Mouse (Mus musculus) Patski (cell line): ENCODE data around the gene Ccdc169. TPM values are rescaled to one million over a fixed set of nuclear protein-coding genes. Genes with fewer than 3 reads are reported as not detected.

Experiments used
- ATAC-seq: fragments of 100-300 bp; one replicate; pipeline ENCODE4 v1.8.0; 2021
- CTCF ChIA-PET: fragments of 350-600 bp; sonication (Branson Sonifier 250); formaldehyde crosslinking; loops from one replicate; lab custom pipeline; 2022; ENCODE audit warnings: inconsistent platforms; lab: Charles Lee
- POLR2A ChIA-PET: fragments of 350-600 bp; sonication (Branson Sonifier 250); formaldehyde crosslinking; loops from one replicate; lab custom pipeline; 2022; ENCODE audit warnings: antibody characterized with exemption, inconsistent platforms; lab: Charles Lee
- DNase-seq: peaks from one replicate; pipeline ENCODE4 v3.0.0-alpha.2; 2011; ENCODE audit warnings: low read depth, low spot score
- H3K27me3 ChIP-seq: fragments of 371-371 bp; one replicate; pipeline ENCODE4 v1.5.1; 2021
- CTCF ChIP-seq: fragments of 100-300 bp; IDR thresholded peaks from one replicate; pipeline ENCODE4 v1.5.1; 2021
- in situ Hi-C: fragments of 300-500 bp; cut with MboI; formaldehyde crosslinking; loops from 3 replicates; pipeline ENCODE4 v1.11.1; 2018; ENCODE audit warnings: low pct_unique_long_range_greater_than_20kb, mixed read lengths
- polyA plus RNA-seq: library from polyadenylated mRNA; unstranded; gene quantifications from one replicate; pipeline ENCODE4 v1.2.3, GENCODE M21; 2021

Ccdc169 gene
- polyA plus RNA-seq = 0.10 TPM

DNA sequence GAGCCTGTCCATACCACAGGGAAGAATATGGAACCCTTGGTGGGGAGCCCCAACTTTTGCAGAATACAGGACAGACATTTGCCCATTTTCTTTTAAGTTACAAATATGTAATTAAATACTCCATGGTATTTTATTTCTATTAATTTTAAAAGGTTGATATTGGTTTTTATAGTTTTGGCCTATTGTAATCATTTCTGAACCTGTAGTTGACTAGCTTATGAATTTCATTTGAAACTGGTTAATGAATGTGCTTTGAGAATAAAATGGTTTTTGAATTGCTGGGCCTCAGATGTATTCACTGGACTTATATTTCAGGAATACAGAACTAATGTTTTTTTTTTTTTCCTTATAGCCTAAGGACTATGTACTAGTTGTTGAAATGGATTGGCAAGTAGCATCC, at the start of gene Ccdc169:
TSS of gene Ccdc169 (plus strand) at position 301 of the 400 bp plus-strand sequence.
- ChIA-PET CTCF (interaction anchor here (1.6 to 12.8 kb wide), 2 partner anchors 9 to 218 kb away, joined by 5 to 143 read pairs; no protein-coding TSS in a partner anchor), POLR2A (no interaction called here)
- ATAC-seq (no peak), DNase-seq (no peak)
- in situ Hi-C loops = no loop called here
- no peak for TF ChIP-seq CTCF
- H3K27me3 ChIP-seq = no peaks in the 10 kb centered on the region

GRCm38 (mm10) chr3:55087360-55087759, 49.8 kb upstream of the Ccdc169 start:
- in situ Hi-C loops = no loop called here
- peak; percentile 54 for ATAC-seq
- H3K27me3 ChIP-seq = no peaks in the 10 kb centered on the region
- peak; percentile 50 for TF ChIP-seq CTCF
- CTCF ChIA-PET = interaction anchor here (0.6 to 3.0 kb wide), 6 partner anchors 10 to 64 kb away, joined by 3 to 16 read pairs (median 4); no protein-coding TSS in a partner anchor
- no peak for DNase-seq
- POLR2A ChIA-PET = interaction anchor here (0.6 to 1.1 kb wide), 2 partner anchors 13 to 25 kb away, joined by 3 to 6 read pairs; no protein-coding TSS in a partner anchor

- DNase-seq = no peak
- ChIA-PET POLR2A (interaction anchor here (1.1 kb wide), 1 partner anchor 24 kb away, joined by 3 read pairs; no protein-coding TSS in a partner anchor), CTCF (interaction anchor here (1.0 to 2.9 kb wide), 10 partner anchors 8 to 266 kb away, joined by 3 to 19 read pairs (median 5); partner anchors contain the start of gene Spg20)
- no peaks in the 10 kb centered on the region for H3K27me3 ChIP-seq
- no peak for TF ChIP-seq CTCF
- ATAC-seq = no peak
- in situ Hi-C loops = no loop called here
These were observed 48.8 kb upstream of the Ccdc169 start for GRCm38 (mm10) chr3:55088359-55088758.

- TF ChIP-seq CTCF = no peak
- ATAC-seq (no peak), DNase-seq (no peak)
- ChIA-PET POLR2A (interaction anchor here (1.1 kb wide), 1 partner anchor 24 kb away, joined by 3 read pairs; no protein-coding TSS in a partner anchor), CTCF (interaction anchor here (0.8 to 2.9 kb wide), 12 partner anchors 8 to 266 kb away, joined by 3 to 19 read pairs (median 5); partner anchors contain the start of gene Spg20)
- in situ Hi-C loops = no loop called here
- H3K27me3 ChIP-seq = no peaks in the 10 kb centered on the region
These were observed 48.3 kb upstream of the Ccdc169 start for GRCm38 (mm10) chr3:55088843-55089242.

DNA sequence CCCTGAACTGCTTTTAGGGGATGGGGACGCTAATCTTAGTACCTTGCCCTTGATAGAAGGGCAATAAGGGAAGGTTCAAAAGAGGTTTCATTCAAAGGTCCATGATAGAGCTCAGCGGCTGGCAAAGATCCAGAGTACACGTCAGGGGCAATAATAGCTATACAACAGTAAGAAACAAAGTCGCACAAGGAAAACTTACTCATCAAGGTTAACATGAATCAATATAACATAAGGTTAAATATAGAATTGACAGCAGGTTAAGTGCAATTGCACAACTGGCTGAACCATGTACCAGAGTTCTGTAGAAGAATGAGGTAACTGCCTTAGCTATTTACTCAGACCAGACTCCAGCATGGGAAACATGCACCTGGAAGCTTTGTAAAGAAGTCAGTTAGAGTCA, 47.8 kb upstream of the Ccdc169 start:
- TF ChIP-seq CTCF = no peak
- DNase-seq (no peak), ATAC-seq (no peak)
- ChIA-PET POLR2A (no interaction called here), CTCF (interaction anchor here (0.8 to 2.9 kb wide), 10 partner anchors 9 to 265 kb away, joined by 3 to 19 read pairs (median 5); partner anchors contain the start of gene Spg20)
- in situ Hi-C loops = no loop called here
- H3K27me3 ChIP-seq = no peaks in the 10 kb centered on the region

DNA sequence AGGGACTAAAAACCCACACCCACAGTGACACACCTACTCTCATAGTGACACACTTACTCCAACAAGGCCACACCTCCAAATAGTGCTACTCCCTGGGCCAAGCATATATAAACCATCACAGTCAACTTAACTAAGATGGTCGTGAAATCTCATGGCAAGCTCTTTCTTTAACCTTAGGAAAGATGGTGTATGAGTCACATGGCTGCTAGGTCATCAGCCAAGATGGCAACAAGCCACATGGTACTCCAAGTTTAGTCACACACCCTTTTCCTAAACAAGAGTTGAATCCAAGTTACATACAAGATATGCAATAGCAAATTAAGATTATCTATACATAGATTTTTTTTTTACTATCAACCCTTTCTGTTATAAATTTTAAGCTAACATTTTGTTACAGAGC, 44.0 kb upstream of the Ccdc169 start:
- POLR2A ChIA-PET = interaction anchor here (1.0 kb wide), 1 partner anchor 121 kb away, joined by 3 read pairs; no protein-coding TSS in a partner anchor
- CTCF ChIA-PET = interaction anchor here (0.9 to 2.9 kb wide), 5 partner anchors 13 to 42 kb away, joined by 3 to 16 read pairs (median 3); partner anchors contain the start of gene Spg20
- no peaks in the 10 kb centered on the region for H3K27me3 ChIP-seq
- in situ Hi-C loops = no loop called here
- ATAC-seq = no peak
- no peak for TF ChIP-seq CTCF
- DNase-seq = no peak

GRCm38 (mm10) chr3:55095968-55096654, 41.0 kb upstream of the Ccdc169 start:
- TF ChIP-seq CTCF = peak; percentile 54
- ChIA-PET CTCF (interaction anchor here (0.8 to 3.4 kb wide), 12 partner anchors 8 to 258 kb away, joined by 3 to 28 read pairs (median 6); partner anchors contain the start of gene Spg20), POLR2A (interaction anchor here (0.9 to 2.6 kb wide), 3 partner anchors 11 to 17 kb away, joined by 3 to 10 read pairs (median 3); partner anchors contain the start of gene Spg20)
- DNase-seq (no peak), ATAC-seq (peak; percentile 86)
- no peaks in the 10 kb centered on the region for H3K27me3 ChIP-seq
- in situ Hi-C loops = no loop called here

GRCm38 (mm10) chr3:55096655-55097005, 40.5 kb upstream of the Ccdc169 start:
- ChIA-PET CTCF (interaction anchor here (0.7 to 3.4 kb wide), 10 partner anchors 9 to 257 kb away, joined by 3 to 28 read pairs (median 7); partner anchors contain the start of gene Spg20), POLR2A (interaction anchor here (1.4 to 2.6 kb wide), 2 partner anchors 11 to 15 kb away, joined by 3 to 10 read pairs; partner anchors contain the start of gene Spg20)
- H3K27me3 ChIP-seq = no peaks in the 10 kb centered on the region
- DNase-seq (no peak), ATAC-seq (peak; percentile 14)
- in situ Hi-C loops = no loop called here
- TF ChIP-seq CTCF = no peak

- TF ChIP-seq CTCF = no peak
- no peaks in the 10 kb centered on the region for H3K27me3 ChIP-seq
- in situ Hi-C loops = no loop called here
- POLR2A ChIA-PET = interaction anchor here (0.7 to 2.6 kb wide), 3 partner anchors 12 to 159 kb away, joined by 3 to 10 read pairs (median 3); partner anchors contain the start of gene Spg20
- CTCF ChIA-PET = interaction anchor here (0.6 to 3.4 kb wide), 8 partner anchors 8 to 257 kb away, joined by 3 to 28 read pairs (median 8); partner anchors contain the start of gene Spg20
- DNase-seq = no peak
- peak; percentile 14 for ATAC-seq
These were observed 40.0 kb upstream of the Ccdc169 start for GRCm38 (mm10) chr3:55097186-55097585.

GRCm38 (mm10) chr3:55098014-55098413, 39.1 kb upstream of the Ccdc169 start:
- no peak for ATAC-seq
- CTCF ChIA-PET = interaction anchor here (0.9 to 3.4 kb wide), 7 partner anchors 10 to 55 kb away, joined by 3 to 28 read pairs (median 3); partner anchors contain the start of gene Spg20
- no peaks in the 10 kb centered on the region for H3K27me3 ChIP-seq
- no peak for TF ChIP-seq CTCF
- in situ Hi-C loops = no loop called here
- POLR2A ChIA-PET = interaction anchor here (0.7 to 1.0 kb wide), 2 partner anchors 145 to 158 kb away, joined by 3 read pairs; no protein-coding TSS in a partner anchor
- no peak for DNase-seq
